Mouse (Mus musculus) MEL (cell line): ENCODE results near the gene Nsg1.

Experiments used
- CHD2 ChIP-seq: IDR thresholded peaks from 2 replicates; pipeline ENCODE4 v1.6.1; 2011; ENCODE audit warnings: low read length, improper control_type of control experiment
- CTCF ChIP-seq, 3 experiments: IDR thresholded peaks in 2 of 3; conservative IDR thresholded peaks in 1 of 3; 2 replicates each; pipeline ENCODE4 v1.5.1; 2011 to 2012; ENCODE audit warnings: low read length in 3 of 3, low read depth in 2 of 3, mild to moderate bottlenecking in 2 of 3, improper control_type of control experiment in 1 of 3, inconsistent platforms in 1 of 3, mixed read lengths in 1 of 3, moderate library complexity in 1 of 3; ENCODE audit not compliant: control insufficient read depth in 1 of 3, insufficient read depth in 1 of 3, poor library complexity in 1 of 3, severe bottlenecking in 1 of 3
- ETS1 ChIP-seq: IDR thresholded peaks from 2 replicates; pipeline ENCODE4 v1.6.1; 2012; ENCODE audit warnings: low read depth, mild to moderate bottlenecking, inconsistent platforms, low read length, improper control_type of control experiment, moderate library complexity
- MAFK ChIP-seq: IDR thresholded peaks from 2 replicates; pipeline ENCODE4 v1.6.1; 2011; ENCODE audit warnings: low read depth, mild to moderate bottlenecking, low read length, improper control_type of control experiment, borderline replicate concordance
- NELFE ChIP-seq: IDR thresholded peaks from 2 replicates; pipeline ENCODE4 v1.6.1; 2011; ENCODE audit warnings: low read depth, low read length, improper control_type of control experiment
- NRF1 ChIP-seq: IDR thresholded peaks from 2 replicates; pipeline ENCODE4 v1.6.1; 2014; ENCODE audit warnings: low read depth, mild to moderate bottlenecking, inconsistent platforms, low read length, improper control_type of control experiment, moderate library complexity; ENCODE audit not compliant: poor library complexity, insufficient read depth, severe bottlenecking
- POLR2A ChIP-seq, 2 experiments: IDR thresholded peaks; 2 replicates each; pipeline ENCODE4 v1.6.1; 2011 to 2012; ENCODE audit warnings: low read length in 2 of 2, mild to moderate bottlenecking in 2 of 2, control low read depth in 1 of 2, improper control_type of control experiment in 1 of 2, low read depth in 1 of 2, moderate library complexity in 1 of 2; ENCODE audit not compliant: control insufficient read depth in 1 of 2, insufficient read depth in 1 of 2, poor library complexity in 1 of 2
- USF1 ChIP-seq: IDR thresholded peaks from 2 replicates; pipeline ENCODE4 v1.6.1; 2014; ENCODE audit warnings: low read depth, mild to moderate bottlenecking, inconsistent platforms, low read length, improper control_type of control experiment, moderate library complexity

GRCm38 (mm10) chr5:38197482-38197823 is 37.7 kb upstream of the Nsg1 start:
- TF ChIP-seq NELFE = no peak
- no peak for TF ChIP-seq ETS1
- TF ChIP-seq CTCF (IDR thresholded peaks at IDR 0.05 in 2 of 3, conservative IDR thresholded peaks at IDR 0.05 in 1 of 3; ENCODE audit: control insufficient read depth in 1 of 3, insufficient read depth in 1 of 3, low read depth in 2 of 3, low read length in 3 of 3, poor library complexity in 1 of 3, severe bottlenecking in 1 of 3) = peak; percentile 92 to 96 (median 95)
- TF ChIP-seq NRF1 = no peak
- TF ChIP-seq MAFK = no peak
- TF ChIP-seq CHD2 = no peak
- TF ChIP-seq USF1 = no peak
- TF ChIP-seq POLR2A (IDR thresholded peaks at IDR 0.05; ENCODE audit: control insufficient read depth in 1 of 2, insufficient read depth in 1 of 2, low read depth in 1 of 2, low read length in 2 of 2, poor library complexity in 1 of 2) = no peak
